Mouse (Mus musculus): Measurements from ENCODE around the gene Natd1. TPM values are rescaled to one million over a fixed set of nuclear protein-coding genes. Genes with fewer than 3 reads are reported as not detected.

Natd1 gene
- polyA plus RNA-seq, 1 experiment from 2014 or later = 8.9 TPM

GRCm38 (mm10) chr11:60953803-60954202 is 39.3 kb upstream of the Natd1 start:
- Histone ChIP-seq H3K27ac (ENCODE audit: low read depth, low read length) (no peak overlapping the region), H3K9ac (ENCODE audit: low read depth, low read length) (no peak overlapping the region), H3K27me3 (replicated peaks; ENCODE audit: control insufficient read depth, insufficient read depth, low read length) (no peaks in the 10 kb centered on the region), H3K9me3 (ENCODE audit: control insufficient read depth) (no peaks in the 10 kb centered on the region), H3K4me1 (replicated peaks; ENCODE audit: control insufficient read depth, insufficient read depth, low read length) (no peaks in the 10 kb centered on the region), H3K4me3 (ENCODE audit: low read depth, low read length) (no peak overlapping the region), H3K36me3 (ENCODE audit: control insufficient read depth, insufficient read depth) (peaks cover 41% of the 10 kb centered on the region), H3K4me2 (replicated peaks; ENCODE audit: low read depth) (peak overlapping the region; percentile 25; the same call in 1 of the 2 replicates)
- TF ChIP-seq CTCF (IDR thresholded peaks at IDR 0.05; ENCODE audit: low read depth) = peak; percentile 94
- WGBS = 5% methylated on average over 15 of the region's 15 CpGs
- ATAC-seq = peak; percentile 82

DNA sequence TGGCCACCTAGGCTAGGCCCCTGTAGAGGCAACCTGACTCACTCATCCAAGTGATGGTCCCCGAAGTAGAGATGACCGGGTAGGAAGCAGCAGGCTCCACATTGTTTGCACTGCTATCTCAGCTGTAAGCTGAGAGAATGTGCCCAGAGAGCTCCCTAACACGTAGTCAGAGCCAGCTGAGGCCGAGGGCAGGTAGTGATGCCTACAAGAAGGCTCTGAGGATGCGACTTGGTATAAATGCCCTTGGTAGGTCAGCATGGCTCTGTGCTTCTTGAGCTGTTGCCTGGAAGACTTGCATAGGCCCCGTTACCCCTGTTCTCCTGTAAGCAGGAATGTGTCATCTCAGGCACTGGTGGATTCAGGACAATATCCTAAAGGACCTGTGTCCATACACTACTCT is 38.4 kb upstream of the Natd1 start:
- no peak overlapping the region for H3K27ac ChIP-seq (ENCODE audit: low read depth, low read length)
- no peaks in the 10 kb centered on the region for H3K4me1 ChIP-seq (replicated peaks; ENCODE audit: control insufficient read depth, insufficient read depth, low read length)
- peaks cover 48% of the 10 kb centered on the region for H3K36me3 ChIP-seq (ENCODE audit: control insufficient read depth, insufficient read depth)
- ATAC-seq = no peak
- 89% methylated on average over 6 of the region's 6 CpGs for WGBS
- H3K9ac ChIP-seq (ENCODE audit: low read depth, low read length) = no peak overlapping the region
- H3K4me2 ChIP-seq (replicated peaks; ENCODE audit: low read depth) = no peak overlapping the region
- H3K4me3 ChIP-seq (ENCODE audit: low read depth, low read length) = no peak overlapping the region
- TF ChIP-seq CTCF (IDR thresholded peaks at IDR 0.05; ENCODE audit: low read depth) = no peak
- no peaks in the 10 kb centered on the region for H3K27me3 ChIP-seq (replicated peaks; ENCODE audit: control insufficient read depth, insufficient read depth, low read length)
- no peaks in the 10 kb centered on the region for H3K9me3 ChIP-seq (ENCODE audit: control insufficient read depth)

GRCm38 (mm10) chr11:60952362-60952761 is 37.8 kb upstream of the Natd1 start:
- Histone ChIP-seq H3K4me3 (ENCODE audit: low read depth, low read length) (no peak overlapping the region), H3K27ac (ENCODE audit: low read depth, low read length) (no peak overlapping the region), H3K4me2 (replicated peaks; ENCODE audit: low read depth) (no peak overlapping the region), H3K4me1 (replicated peaks; ENCODE audit: control insufficient read depth, insufficient read depth, low read length) (no peaks in the 10 kb centered on the region), H3K27me3 (replicated peaks; ENCODE audit: control insufficient read depth, insufficient read depth, low read length) (no peaks in the 10 kb centered on the region), H3K36me3 (ENCODE audit: control insufficient read depth, insufficient read depth) (peaks cover 54% of the 10 kb centered on the region), H3K9me3 (ENCODE audit: control insufficient read depth) (no peaks in the 10 kb centered on the region), H3K9ac (ENCODE audit: low read depth, low read length) (no peak overlapping the region)
- ATAC-seq = no peak
- no peak for TF ChIP-seq CTCF (IDR thresholded peaks at IDR 0.05; ENCODE audit: low read depth)
- WGBS = 79% methylated on average over 3 of the region's 3 CpGs

- TF ChIP-seq CTCF (IDR thresholded peaks at IDR 0.05; ENCODE audit: low read depth) = no peak
- no peak for ATAC-seq
- Histone ChIP-seq H3K4me1 (replicated peaks; ENCODE audit: control insufficient read depth, insufficient read depth, low read length) (no peaks in the 10 kb centered on the region), H3K4me3 (ENCODE audit: low read depth, low read length) (no peak overlapping the region), H3K9ac (ENCODE audit: low read depth, low read length) (no peak overlapping the region), H3K4me2 (replicated peaks; ENCODE audit: low read depth) (no peak overlapping the region), H3K27me3 (replicated peaks; ENCODE audit: control insufficient read depth, insufficient read depth, low read length) (no peaks in the 10 kb centered on the region), H3K36me3 (ENCODE audit: control insufficient read depth, insufficient read depth) (peaks cover 59% of the 10 kb centered on the region), H3K27ac (ENCODE audit: low read depth, low read length) (no peak overlapping the region), H3K9me3 (ENCODE audit: control insufficient read depth) (no peaks in the 10 kb centered on the region)
- 94% methylated on average over 5 of the region's 5 CpGs for WGBS
Observed at GRCm38 (mm10) chr11:60951896-60952295, 37.3 kb upstream of the Natd1 start.

- TF ChIP-seq CTCF (IDR thresholded peaks at IDR 0.05; ENCODE audit: low read depth) = no peak
- Histone ChIP-seq H3K27me3 (replicated peaks; ENCODE audit: control insufficient read depth, insufficient read depth, low read length) (no peaks in the 10 kb centered on the region), H3K27ac (ENCODE audit: low read depth, low read length) (no peak overlapping the region), H3K9ac (ENCODE audit: low read depth, low read length) (no peak overlapping the region), H3K4me3 (ENCODE audit: low read depth, low read length) (no peak overlapping the region), H3K36me3 (ENCODE audit: control insufficient read depth, insufficient read depth) (peaks cover 72% of the 10 kb centered on the region), H3K4me2 (replicated peaks; ENCODE audit: low read depth) (no peak overlapping the region), H3K9me3 (ENCODE audit: control insufficient read depth) (no peaks in the 10 kb centered on the region), H3K4me1 (replicated peaks; ENCODE audit: control insufficient read depth, insufficient read depth, low read length) (peaks cover 12% of the 10 kb centered on the region)
- WGBS = 80% methylated on average over 4 of the region's 4 CpGs
- no peak for ATAC-seq
Observed at GRCm38 (mm10) chr11:60945003-60945402, 30.5 kb upstream of the Natd1 start.

DNA sequence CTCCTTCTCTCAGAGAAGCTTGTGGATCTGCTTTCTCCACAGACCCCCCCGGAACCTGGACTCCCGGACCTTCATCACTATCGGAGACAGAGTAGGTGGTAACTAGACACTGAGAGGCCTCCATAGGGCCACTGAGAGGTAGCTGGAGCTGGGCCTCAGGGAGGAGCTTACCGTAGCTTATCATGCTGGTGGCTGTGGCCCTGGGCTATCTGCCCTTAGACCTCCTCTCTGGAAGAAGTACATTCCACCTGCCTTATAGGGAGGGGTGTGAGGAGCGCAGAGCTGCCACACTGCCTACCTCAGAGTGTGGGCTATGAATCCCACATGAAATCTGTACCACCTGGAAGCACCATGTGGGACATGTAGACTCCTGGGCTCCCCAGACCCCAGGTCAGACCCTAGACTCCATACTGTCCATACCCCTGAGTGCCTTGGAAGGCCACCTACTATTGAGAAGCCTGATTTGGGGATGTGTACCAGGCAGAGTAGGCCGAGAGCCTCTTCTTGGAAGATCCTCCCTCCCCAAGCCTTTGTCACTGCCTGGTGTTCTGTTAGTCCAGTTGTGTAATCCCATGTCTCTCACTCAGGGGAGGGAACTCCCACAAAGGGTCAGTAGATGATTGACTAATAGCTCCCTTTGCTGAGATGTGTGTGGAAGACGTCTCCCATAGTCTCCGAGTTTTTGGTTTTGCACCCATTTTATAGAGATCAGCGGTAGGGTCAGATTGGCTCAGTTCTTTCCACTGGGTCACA is 27.9 kb upstream of the Natd1 start:
- peak overlapping the region; percentile 8; the same call in 1 of the 2 replicates for H3K9ac ChIP-seq (ENCODE audit: low read depth, low read length)
- peak overlapping the region; percentile 52 for H3K4me2 ChIP-seq (replicated peaks; ENCODE audit: low read depth)
- TF ChIP-seq CTCF (IDR thresholded peaks at IDR 0.05; ENCODE audit: low read depth) = no peak
- peak overlapping the region; percentile 13 for H3K4me3 ChIP-seq (ENCODE audit: low read depth, low read length)
- ATAC-seq = peak; percentile 75
- H3K36me3 ChIP-seq (ENCODE audit: control insufficient read depth, insufficient read depth) = peaks cover 48% of the 10 kb centered on the region
- peaks cover 25% of the 10 kb centered on the region for H3K4me1 ChIP-seq (replicated peaks; ENCODE audit: control insufficient read depth, insufficient read depth, low read length)
- H3K27ac ChIP-seq (ENCODE audit: low read depth, low read length) = peak overlapping the region; percentile 74
- H3K27me3 ChIP-seq (replicated peaks; ENCODE audit: control insufficient read depth, insufficient read depth, low read length) = no peaks in the 10 kb centered on the region
- 48% methylated on average over 9 of the region's 9 CpGs for WGBS
- H3K9me3 ChIP-seq (ENCODE audit: control insufficient read depth) = no peaks in the 10 kb centered on the region

All from intestine, postnatal 0 days (tissue).